Mouse (Mus musculus) limb, embryonic 15.5 days (tissue): ENCODE results near the gene Cracr2a. TPM values are rescaled to one million over a fixed set of nuclear protein-coding genes. Genes with fewer than 3 reads are reported as not detected.

Experiments
- ATAC-seq: fragments of 200-750 bp; cut with Nextera tagmentation; 2 replicates; pipeline ENCODE4 v1.8.0; 2017; ENCODE audit warnings: low read depth, moderate TSS enrichment; ENCODE audit not compliant: insufficient number of reproducible peaks, low FRiP score, low TSS enrichment
- H3K27ac ChIP-seq: fragments of 300-500 bp; sonication (generic); 2 replicates; pipeline ENCODE4 v1.5.1; 2015; ENCODE audit warnings: moderate library complexity, mild to moderate bottlenecking, inconsistent platforms
- H3K27me3 ChIP-seq: fragments of 300-500 bp; sonication (generic); 2 replicates; pipeline ENCODE4 v1.6.1; 2015; ENCODE audit warnings: inconsistent platforms
- H3K36me3 ChIP-seq: fragments of 300-500 bp; sonication (generic); 2 replicates; pipeline ENCODE4 v1.6.1; 2015; ENCODE audit warnings: inconsistent platforms
- H3K4me1 ChIP-seq: fragments of 300-500 bp; sonication (generic); 2 replicates; pipeline ENCODE4 v1.6.1; 2015; ENCODE audit warnings: inconsistent platforms
- H3K4me2 ChIP-seq: fragments of 300-500 bp; sonication (generic); 2 replicates; pipeline ENCODE4 v1.6.1; 2015; ENCODE audit warnings: mild to moderate bottlenecking, inconsistent platforms
- H3K4me3 ChIP-seq: fragments of 300-500 bp; sonication (generic); 2 replicates; pipeline ENCODE4 v1.5.1; 2015; ENCODE audit warnings: mild to moderate bottlenecking, inconsistent platforms
- H3K9ac ChIP-seq: fragments of 300-500 bp; sonication (generic); 2 replicates; pipeline ENCODE4 v1.6.1; 2015; ENCODE audit warnings: inconsistent platforms
- H3K9me3 ChIP-seq: fragments of 300-500 bp; sonication (generic); 2 replicates; pipeline ENCODE4 v1.6.1; 2016; ENCODE audit warnings: inconsistent platforms
- WGBS: fragments of 180-500 bp; shearing (Covaris S2); methylation state at CpG from one replicate; pipeline ENCODE4 v1.1.7; 2015; 5-methylcytosine and 5-hydroxymethylcytosine counted together
- polyA plus RNA-seq: library from polyadenylated mRNA; unstranded; fragments of >200 nt; fragmentation: Nextera tagmentation; extraction: Ambion mirVana; gene quantifications from 2 replicates; pipeline ENCODE4 v1.2.1, GENCODE M21; 2015

The Cracr2a gene
- polyA plus RNA-seq, 1 experiment from 2014 or later: 1.5 TPM

- Histone ChIP-seq H3K9ac (no peak overlapping the region), H3K4me3 (no peak overlapping the region), H3K27me3 (no peaks in the 10 kb centered on the region), H3K4me1 (0 out of 2 replicates have a peak, but pooled peaks cover 6% of the 10 kb centered on the region), H3K27ac (no peak overlapping the region), H3K4me2 (no peak overlapping the region), H3K9me3 (no peaks in the 10 kb centered on the region), H3K36me3 (no peaks in the 10 kb centered on the region)
- ATAC-seq: no peak
- WGBS: 46% methylated on average over 21 of the region's 21 CpGs
These were observed 156.3 kb downstream of the Cracr2a start for GRCm38 (mm10) chr6:127717239-127718137.

- 83% methylated on average over 14 of the region's 14 CpGs for WGBS
- Histone ChIP-seq H3K27ac (no peak overlapping the region), H3K27me3 (no peaks in the 10 kb centered on the region), H3K4me2 (no peak overlapping the region), H3K9ac (no peak overlapping the region), H3K4me1 (0 out of 2 replicates have a peak, but pooled peaks cover under 1% of the 10 kb centered on the region), H3K36me3 (no peaks in the 10 kb centered on the region), H3K4me3 (no peak overlapping the region), H3K9me3 (no peaks in the 10 kb centered on the region)
- ATAC-seq: no peak
These were observed 158.7 kb downstream of the Cracr2a start for GRCm38 (mm10) chr6:127719875-127720274.

- no peak for ATAC-seq
- H3K27me3 ChIP-seq: no peaks in the 10 kb centered on the region
- H3K4me3 ChIP-seq: no peak overlapping the region
- H3K27ac ChIP-seq: no peak overlapping the region
- no peak overlapping the region for H3K9ac ChIP-seq
- H3K9me3 ChIP-seq: no peaks in the 10 kb centered on the region
- no peak overlapping the region for H3K4me2 ChIP-seq
- WGBS: 63% methylated on average over 8 of the region's 8 CpGs
- H3K36me3 ChIP-seq: no peaks in the 10 kb centered on the region
- H3K4me1 ChIP-seq: no peaks in the 10 kb centered on the region
These were observed 162.0 kb downstream of the Cracr2a start for GRCm38 (mm10) chr6:127723126-127723525.

Other genes with a start within 250 kb of the Cracr2a start
- gene Parp11, start 114.5 kb upstream of the Cracr2a start, polyA plus RNA-seq: 21.9 and 25.1 TPM in 2 replicates
- 0.35 and 0.44 TPM in 2 replicates for gene Prmt8, start 208.1 kb downstream of the Cracr2a start, polyA plus RNA-seq